Mouse (Mus musculus) megakaryocyte, embryonic 14.5 days (primary cell): ENCODE results near the gene Mex3a.

Experiments used
- FLI1 ChIP-seq: IDR thresholded peaks from 2 replicates; pipeline ENCODE4 v1.6.1; 2012; ENCODE audit warnings: low read length, inconsistent platforms, mixed read lengths
- GATA1 ChIP-seq: IDR thresholded peaks from 3 replicates; pipeline ENCODE4 v1.6.1; 2012; ENCODE audit warnings: mixed read lengths, low read length, inconsistent platforms, borderline replicate concordance

GRCm38 (mm10) chr3:88571856-88572255, 39.7 kb downstream of the Mex3a start:
- no peak for TF ChIP-seq GATA1
- TF ChIP-seq FLI1: no peak
